Mouse (Mus musculus): ENCODE measurements around the gene Sowahb. TPM values are rescaled to one million over a fixed set of nuclear protein-coding genes. Genes with fewer than 3 reads are reported as not detected.

Gene Sowahb
- polyA plus RNA-seq, 1 experiment from 2014 or later: 0.25 TPM

DNA sequence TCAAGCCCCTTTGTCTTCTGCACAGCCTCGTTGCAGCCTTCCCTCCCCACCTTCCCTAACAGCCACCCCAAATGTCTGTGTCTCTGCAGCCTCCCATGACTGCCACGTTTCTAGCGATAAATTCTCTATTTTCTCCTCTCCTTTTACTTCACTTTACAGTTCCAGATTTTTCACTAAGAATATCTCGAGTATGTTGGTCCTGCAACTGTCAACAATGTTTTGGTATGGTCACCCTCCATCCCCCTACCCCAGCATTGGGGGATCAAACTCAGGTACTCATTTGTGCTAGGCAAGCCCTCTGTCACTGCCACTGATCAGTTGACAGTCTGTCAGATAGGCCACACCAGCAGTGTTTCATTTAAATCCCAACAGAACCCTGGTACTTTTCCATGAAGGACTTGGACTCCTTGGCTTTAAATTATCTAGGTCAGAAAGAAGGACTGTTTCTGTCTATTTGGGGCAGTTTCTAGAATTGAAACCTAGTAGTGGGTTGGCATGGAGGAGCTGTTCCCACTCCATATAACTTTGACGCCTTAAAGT is 1.6 kb upstream of the Sowahb start:
- Histone ChIP-seq H3K4me2 (replicated peaks; ENCODE audit: low read depth, low read length) (no peak overlapping the region), H3K27me3 (ENCODE audit: control insufficient read depth, insufficient read depth, low read length) (peaks cover 56% of the 10 kb centered on the region), H3K4me3 (ENCODE audit: low read depth, low read length) (no peak overlapping the region), H3K27ac (ENCODE audit: low read depth, low read length) (no peak overlapping the region), H3K4me1 (replicated peaks; ENCODE audit: control insufficient read depth, insufficient read depth, low read length) (peaks cover 8% of the 10 kb centered on the region; the same call in 1 of the 2 replicates), H3K9ac (ENCODE audit: low read depth, low read length) (no peak overlapping the region), H3K36me3 (ENCODE audit: control insufficient read depth, insufficient read depth, low read length) (no peaks in the 10 kb centered on the region), H3K9me3 (ENCODE audit: control insufficient read depth, low read length) (no peaks in the 10 kb centered on the region)
- ATAC-seq (ENCODE audit: low FRiP score) (no peak), DNase-seq (ENCODE audit: low spot score) (no peak)
- 30% methylated on average over 5 of the region's 5 CpGs for WGBS

DNA sequence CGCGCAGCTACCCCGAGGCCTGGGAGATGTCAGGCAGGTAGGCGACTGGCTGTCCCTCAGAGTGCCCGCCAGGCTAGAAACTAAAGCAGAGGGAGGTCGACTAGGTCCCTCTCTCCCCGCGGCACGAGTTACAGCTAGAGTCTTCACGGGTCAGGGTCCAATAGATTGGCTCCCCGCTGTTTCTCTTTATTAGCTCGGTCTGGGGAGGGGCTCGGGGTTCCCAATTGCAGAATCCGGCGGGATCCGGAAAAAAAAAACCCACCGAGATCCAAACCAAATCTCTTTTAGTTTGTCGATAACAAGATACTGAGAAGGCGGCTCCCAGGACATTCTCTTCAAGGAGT is 521 bp upstream of the Sowahb start:
- under 1% methylated on average over 19 of the region's 19 CpGs for WGBS
- peaks cover 8% of the 10 kb centered on the region; the same call in 1 of the 2 replicates for H3K4me1 ChIP-seq (replicated peaks; ENCODE audit: control insufficient read depth, insufficient read depth, low read length)
- H3K27ac ChIP-seq (ENCODE audit: low read depth, low read length): no peak overlapping the region
- H3K9ac ChIP-seq (ENCODE audit: low read depth, low read length): 0 out of 2 replicates have a peak overlapping the region, but pooled peaks have one; percentile 37
- no peaks in the 10 kb centered on the region for H3K9me3 ChIP-seq (ENCODE audit: control insufficient read depth, low read length)
- peaks cover 56% of the 10 kb centered on the region for H3K27me3 ChIP-seq (ENCODE audit: control insufficient read depth, insufficient read depth, low read length)
- ATAC-seq (ENCODE audit: low FRiP score) (peak; percentile 49; the same call in 1 of the 2 replicates), DNase-seq (ENCODE audit: low spot score) (no peak)
- peak overlapping the region; percentile 45 for H3K4me3 ChIP-seq (ENCODE audit: low read depth, low read length)
- no peaks in the 10 kb centered on the region for H3K36me3 ChIP-seq (ENCODE audit: control insufficient read depth, insufficient read depth, low read length)
- H3K4me2 ChIP-seq (replicated peaks; ENCODE audit: low read depth, low read length): peak overlapping the region; percentile 93

DNA sequence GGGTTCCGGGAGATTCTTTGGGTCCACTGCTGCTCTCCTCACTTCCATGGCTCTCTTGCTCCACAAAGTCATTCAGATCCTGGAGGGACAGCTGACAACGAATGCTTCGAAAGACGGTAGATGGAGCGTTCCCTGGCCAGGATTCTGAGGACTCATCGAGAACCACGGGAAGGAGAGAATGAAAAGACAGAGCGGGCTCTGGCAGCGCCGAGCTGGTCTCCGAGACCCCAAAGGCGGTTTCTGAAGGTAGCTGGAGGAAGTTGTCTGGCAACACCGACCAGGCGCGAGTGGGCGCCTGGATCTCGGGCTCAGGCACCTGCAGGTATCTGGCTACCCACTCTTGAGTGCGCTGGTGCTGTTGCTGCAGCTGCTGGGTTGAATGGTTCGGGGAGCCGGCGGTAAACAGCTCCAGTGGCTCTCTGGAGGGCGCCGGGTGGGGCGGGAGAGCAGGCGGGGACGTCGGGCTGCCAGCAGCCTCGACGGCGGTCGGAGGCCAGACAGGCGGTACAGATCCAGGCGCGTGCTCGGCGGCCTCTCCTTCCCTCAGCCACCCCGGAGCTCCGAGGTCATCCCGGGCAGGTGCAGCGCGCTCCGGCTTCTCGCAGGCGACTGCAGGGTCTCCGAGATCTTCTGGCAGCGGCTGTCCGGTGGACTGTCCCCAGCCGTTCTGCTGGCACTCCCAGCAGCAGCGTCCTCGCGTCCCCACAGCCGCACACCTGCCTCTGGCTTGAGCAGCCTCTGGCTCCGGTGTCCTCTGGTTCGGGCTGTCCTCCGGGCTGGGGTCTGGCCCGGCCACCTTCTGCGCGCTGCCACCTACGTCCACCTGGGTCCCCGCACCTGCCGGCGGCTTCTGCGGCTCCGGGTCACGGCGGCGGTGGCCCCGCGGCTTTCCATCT is 886 bp downstream of the Sowahb start:
- peak overlapping the region; percentile 45 for H3K4me3 ChIP-seq (ENCODE audit: low read depth, low read length)

DNA sequence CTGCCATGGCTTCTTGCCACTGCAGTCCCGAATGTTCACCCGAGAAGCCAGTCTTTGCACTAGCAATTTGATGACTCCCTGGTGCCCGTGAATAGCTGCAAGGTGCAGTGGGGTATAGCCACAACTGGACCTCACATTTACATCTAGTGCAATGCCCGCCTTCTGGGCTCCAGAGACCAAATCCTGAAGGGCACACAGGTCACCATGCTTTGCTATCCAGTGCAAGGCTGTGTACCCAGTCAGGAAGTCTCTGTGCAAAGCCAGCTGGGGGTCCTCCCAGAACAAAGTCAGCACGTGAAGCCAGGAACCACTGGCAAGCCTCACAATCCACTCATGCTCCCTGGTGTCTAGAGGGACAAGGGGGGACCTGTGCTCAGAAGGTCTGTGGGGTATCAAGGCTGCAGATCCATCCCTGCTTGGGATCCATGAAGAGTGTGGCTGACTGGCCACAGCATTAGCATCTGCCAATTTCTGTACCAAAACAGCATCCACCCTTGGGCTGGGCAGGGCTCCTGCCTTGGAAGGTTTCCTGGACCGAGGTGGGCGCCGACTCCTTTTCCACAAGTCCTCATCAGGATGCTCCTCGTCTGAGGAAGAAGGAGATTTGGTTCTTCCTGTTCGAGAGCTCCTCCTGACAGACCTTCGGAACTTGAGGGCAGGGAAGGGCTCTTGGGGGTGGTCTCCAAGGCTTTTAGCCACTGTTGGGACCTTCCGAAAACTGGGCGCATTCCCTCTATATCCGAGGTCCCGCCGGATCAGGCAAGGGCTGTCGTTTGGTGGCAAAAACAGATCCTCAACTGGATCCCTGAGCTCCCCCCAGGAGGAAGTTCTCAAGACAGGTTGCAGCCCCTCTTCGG is 1.8 kb downstream of the Sowahb start:
- no peaks in the 10 kb centered on the region for H3K36me3 ChIP-seq (ENCODE audit: control insufficient read depth, insufficient read depth, low read length)
- no peak overlapping the region for H3K27ac ChIP-seq (ENCODE audit: low read depth, low read length)
- H3K9ac ChIP-seq (ENCODE audit: low read depth, low read length): no peak overlapping the region
- no peak overlapping the region for H3K4me2 ChIP-seq (replicated peaks; ENCODE audit: low read depth, low read length)
- H3K4me1 ChIP-seq (replicated peaks; ENCODE audit: control insufficient read depth, insufficient read depth, low read length): peaks cover 8% of the 10 kb centered on the region; the same call in 1 of the 2 replicates
- H3K27me3 ChIP-seq (ENCODE audit: control insufficient read depth, insufficient read depth, low read length): peaks cover 56% of the 10 kb centered on the region
- 46% methylated on average over 18 of the region's 18 CpGs for WGBS
- ATAC-seq (ENCODE audit: low FRiP score) (no peak), DNase-seq (ENCODE audit: low spot score) (no peak)
- no peak overlapping the region for H3K4me3 ChIP-seq (ENCODE audit: low read depth, low read length)
- H3K9me3 ChIP-seq (ENCODE audit: control insufficient read depth, low read length): no peaks in the 10 kb centered on the region

More for the DNA sequence above, 886 bp downstream of the Sowahb start:
- Histone ChIP-seq H3K36me3 (ENCODE audit: control insufficient read depth, insufficient read depth, low read length) (no peaks in the 10 kb centered on the region), H3K9me3 (ENCODE audit: control insufficient read depth, low read length) (no peaks in the 10 kb centered on the region), H3K27me3 (ENCODE audit: control insufficient read depth, insufficient read depth, low read length) (peaks cover 56% of the 10 kb centered on the region), H3K9ac (ENCODE audit: low read depth, low read length) (no peak overlapping the region), H3K4me2 (replicated peaks; ENCODE audit: low read depth, low read length) (peak overlapping the region; percentile 93), H3K27ac (ENCODE audit: low read depth, low read length) (no peak overlapping the region), H3K4me1 (replicated peaks; ENCODE audit: control insufficient read depth, insufficient read depth, low read length) (peaks cover 8% of the 10 kb centered on the region; the same call in 1 of the 2 replicates)
- ATAC-seq (ENCODE audit: low FRiP score) (0 out of 2 replicates have a peak, but pooled peaks have one; percentile 35), DNase-seq (ENCODE audit: low spot score) (peak; percentile 53)
- WGBS: 3% methylated on average over 64 of the region's 69 CpGs

DNA sequence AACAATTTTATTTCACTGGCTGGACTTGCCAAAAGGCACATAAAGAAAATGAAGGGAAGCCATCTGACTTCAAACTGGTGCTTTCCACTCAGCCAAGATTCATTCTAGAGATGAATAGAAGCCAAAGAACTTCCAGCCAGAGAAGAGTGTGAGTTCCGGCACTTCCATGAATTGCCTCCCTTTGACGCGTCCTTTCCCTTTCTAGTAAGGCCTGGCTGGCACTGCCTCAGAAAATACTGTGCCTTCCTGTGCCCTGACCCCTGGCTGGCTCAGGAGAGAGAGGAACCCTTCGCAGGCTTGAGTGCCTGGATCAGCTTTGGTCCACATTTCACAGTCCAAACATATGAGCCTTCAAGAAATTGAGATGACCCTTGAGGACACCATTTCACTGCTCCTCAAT is 2.8 kb downstream of the Sowahb start:
- Histone ChIP-seq H3K4me1 (replicated peaks; ENCODE audit: control insufficient read depth, insufficient read depth, low read length) (peaks cover 8% of the 10 kb centered on the region; the same call in 1 of the 2 replicates), H3K4me3 (ENCODE audit: low read depth, low read length) (no peak overlapping the region), H3K27ac (ENCODE audit: low read depth, low read length) (no peak overlapping the region), H3K9me3 (ENCODE audit: control insufficient read depth, low read length) (no peaks in the 10 kb centered on the region), H3K36me3 (ENCODE audit: control insufficient read depth, insufficient read depth, low read length) (no peaks in the 10 kb centered on the region), H3K9ac (ENCODE audit: low read depth, low read length) (no peak overlapping the region), H3K4me2 (replicated peaks; ENCODE audit: low read depth, low read length) (no peak overlapping the region), H3K27me3 (ENCODE audit: control insufficient read depth, insufficient read depth, low read length) (peaks cover 51% of the 10 kb centered on the region)
- ATAC-seq (ENCODE audit: low FRiP score) (no peak), DNase-seq (ENCODE audit: low spot score) (no peak)
- WGBS: 76% methylated on average over 4 of the region's 4 CpGs

DNA sequence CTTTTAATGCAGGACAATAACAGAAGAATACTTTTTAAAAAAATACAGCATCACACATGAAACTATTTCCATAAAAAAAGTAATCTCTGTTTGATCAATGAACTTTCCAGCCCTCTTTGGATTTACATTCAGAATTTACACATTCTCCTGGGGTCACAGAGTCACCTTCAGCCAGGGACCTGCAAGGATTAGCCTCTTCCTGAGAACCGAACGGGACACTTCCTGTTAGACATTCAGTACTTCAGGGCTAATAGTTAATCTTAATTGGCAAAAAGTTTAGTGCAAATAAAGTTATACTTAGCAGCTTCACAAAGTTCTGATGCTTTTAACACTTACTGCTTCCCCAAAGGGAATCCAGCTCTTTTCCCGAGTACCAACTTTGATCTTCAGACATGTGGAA is 3.5 kb downstream of the Sowahb start:
- H3K27me3 ChIP-seq (ENCODE audit: control insufficient read depth, insufficient read depth, low read length): peaks cover 45% of the 10 kb centered on the region
- H3K4me3 ChIP-seq (ENCODE audit: low read depth, low read length): no peak overlapping the region
- H3K9me3 ChIP-seq (ENCODE audit: control insufficient read depth, low read length): no peaks in the 10 kb centered on the region
- ATAC-seq (ENCODE audit: low FRiP score): no peak
- no peak for DNase-seq (ENCODE audit: low spot score)
- H3K27ac ChIP-seq (ENCODE audit: low read depth, low read length): no peak overlapping the region
- H3K36me3 ChIP-seq (ENCODE audit: control insufficient read depth, insufficient read depth, low read length): no peaks in the 10 kb centered on the region
- no peak overlapping the region for H3K9ac ChIP-seq (ENCODE audit: low read depth, low read length)
- WGBS: 67% methylated on average over 3 of the region's 3 CpGs
- H3K4me2 ChIP-seq (replicated peaks; ENCODE audit: low read depth, low read length): no peak overlapping the region
- H3K4me1 ChIP-seq (replicated peaks; ENCODE audit: control insufficient read depth, insufficient read depth, low read length): peaks cover 8% of the 10 kb centered on the region; the same call in 1 of the 2 replicates

DNA sequence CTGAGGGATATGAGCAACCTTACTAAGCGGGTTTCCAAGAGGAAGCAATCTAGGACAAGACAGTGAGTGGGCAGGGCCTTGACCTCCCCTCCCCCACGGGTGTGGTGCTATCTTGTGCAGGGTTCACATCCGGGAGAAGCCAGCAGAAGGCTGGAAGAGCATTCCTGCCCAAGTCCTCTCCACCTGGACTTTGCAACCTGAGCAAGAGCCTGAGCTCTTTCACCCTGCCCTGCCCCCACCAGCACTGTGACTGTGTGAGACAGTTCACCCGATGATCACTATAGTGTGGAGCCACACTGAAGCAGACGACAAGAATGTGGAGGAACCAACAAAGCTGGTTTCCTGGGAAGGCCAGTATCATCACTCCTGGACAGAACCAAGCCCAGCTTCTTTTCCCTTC is 4.7 kb downstream of the Sowahb start:
- DNase-seq (ENCODE audit: low spot score) (no peak), ATAC-seq (ENCODE audit: low FRiP score) (no peak)
- Histone ChIP-seq H3K4me2 (replicated peaks; ENCODE audit: low read depth, low read length) (no peak overlapping the region), H3K27ac (ENCODE audit: low read depth, low read length) (no peak overlapping the region), H3K36me3 (ENCODE audit: control insufficient read depth, insufficient read depth, low read length) (no peaks in the 10 kb centered on the region), H3K9me3 (ENCODE audit: control insufficient read depth, low read length) (no peaks in the 10 kb centered on the region), H3K4me3 (ENCODE audit: low read depth, low read length) (no peak overlapping the region), H3K4me1 (replicated peaks; ENCODE audit: control insufficient read depth, insufficient read depth, low read length) (peaks cover 8% of the 10 kb centered on the region; the same call in 1 of the 2 replicates), H3K27me3 (ENCODE audit: control insufficient read depth, insufficient read depth, low read length) (peaks cover 34% of the 10 kb centered on the region), H3K9ac (ENCODE audit: low read depth, low read length) (no peak overlapping the region)
- 60% methylated on average over 5 of the region's 5 CpGs for WGBS

DNA sequence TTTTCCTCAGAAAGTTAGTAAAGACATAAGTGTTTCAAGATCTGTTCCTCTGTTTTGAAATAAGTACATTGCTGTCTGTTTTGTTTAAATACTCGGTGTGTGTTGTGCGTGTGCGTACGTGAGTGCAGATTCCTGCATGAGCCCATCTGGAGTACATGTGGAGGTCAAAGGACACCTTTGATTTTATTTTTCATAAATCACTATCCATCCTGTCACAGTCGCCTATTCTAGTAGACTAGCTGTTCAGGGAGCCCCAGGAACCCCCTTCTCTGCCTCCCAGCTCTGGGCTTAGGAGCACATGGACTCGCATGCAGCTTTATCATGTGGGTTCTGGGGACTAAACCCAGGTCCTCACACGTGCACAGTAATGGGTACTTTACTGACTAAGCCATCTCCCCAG is 8.6 kb downstream of the Sowahb start:
- H3K9ac ChIP-seq (ENCODE audit: low read depth, low read length): no peak overlapping the region
- no peak for DNase-seq (ENCODE audit: low spot score)
- 69% methylated on average over 7 of the region's 7 CpGs for WGBS
- no peak overlapping the region for H3K4me3 ChIP-seq (ENCODE audit: low read depth, low read length)
- no peak overlapping the region for H3K4me2 ChIP-seq (replicated peaks; ENCODE audit: low read depth, low read length)
- ATAC-seq (ENCODE audit: low FRiP score): no peak
- no peaks in the 10 kb centered on the region for H3K27me3 ChIP-seq (ENCODE audit: control insufficient read depth, insufficient read depth, low read length)
- H3K27ac ChIP-seq (ENCODE audit: low read depth, low read length): no peak overlapping the region
- no peaks in the 10 kb centered on the region for H3K9me3 ChIP-seq (ENCODE audit: control insufficient read depth, low read length)
- no peaks in the 10 kb centered on the region for H3K4me1 ChIP-seq (replicated peaks; ENCODE audit: control insufficient read depth, insufficient read depth, low read length)
- H3K36me3 ChIP-seq (ENCODE audit: control insufficient read depth, insufficient read depth, low read length): no peaks in the 10 kb centered on the region
